9 mouse cellular contexts compared by ENCODE assay signal in genomic region chr3:139012352-139012751, GRCm38 (mm10).
DNase-seq lines count a peak whose midpoint lies in the region; ATAC-seq and TF ChIP-seq lines count a peak whose summit lies in the region.
"Had no signal": no experiment of that assay in that cellular context is flagged by ENCODE, and none has a peak within 500 bp of the region (broad histone marks: within the 10 kb centered on the region; RNA-seq: fewer than 3 reads in every experiment).

No protein-coding gene starts in this region.

- peak; percentile 23 for TF ChIP-seq CTCF in left cerebral cortex, adult 2 months (IDR thresholded peaks at IDR 0.05)

- no peaks in the 10 kb centered on the region for H3K9me3 ChIP-seq in heart, embryonic 10.5 days
- no peaks in the 10 kb centered on the region for H3K9me3 ChIP-seq in midbrain, embryonic 15.5 days

- 88% methylated on average over 9 of the region's 9 CpGs for WGBS in heart, embryonic 10.5 days
- WGBS in midbrain, embryonic 15.5 days, result 84% methylated on average over 9 of the region's 9 CpGs

- H3K4me2 ChIP-seq in midbrain, embryonic 15.5 days, result no peak overlapping the region

- peaks cover 11% of the 10 kb centered on the region for H3K36me3 ChIP-seq in heart, embryonic 10.5 days
- 0 out of 2 replicates have a peak, but pooled peaks cover 4% of the 10 kb centered on the region for H3K36me3 ChIP-seq in midbrain, embryonic 15.5 days (replicated peaks)

- H3K9ac ChIP-seq in midbrain, embryonic 15.5 days, result no peak overlapping the region

- ATAC-seq in midbrain, embryonic 15.5 days (replicated peaks), result no peak

- intact Hi-C loops in left cerebral cortex, adult 2 months (cut with DNase I), result loop anchor here (5.0 kb wide), 1 partner anchor 60 kb away; no protein-coding TSS in a partner anchor

- no peaks in the 10 kb centered on the region for H3K27me3 ChIP-seq in heart, embryonic 10.5 days (ENCODE audit: insufficient read depth, poor library complexity, severe bottlenecking)
- H3K27me3 ChIP-seq in midbrain, embryonic 15.5 days (replicated peaks), result no peaks in the 10 kb centered on the region

- DNase-seq in heart, adult 9 months (ENCODE audit: low spot score in 2 of 2), result peak; percentile 4 to 17
- DNase-seq in heart, embryonic 10.5 days (ENCODE audit: low spot score), result no peak
- peak; percentile 20 for DNase-seq in thymus, postnatal 14 days
- no peak for DNase-seq in thymus, postnatal 0 days (ENCODE audit: low spot score)
- peak; percentile 38 to 40 for DNase-seq in left cerebral cortex, adult 2 months (ENCODE audit: extremely low spot score in 1 of 2, low spot score in 2 of 2)
- no peak for DNase-seq in ovary, postnatal 36 days (ENCODE audit: low spot score)
- DNase-seq in T-cell, adult 2 months (ENCODE audit: low spot score), result no peak
- DNase-seq: kidney, adult 11 months had no signal

- no peak overlapping the region for H3K27ac ChIP-seq in heart, embryonic 10.5 days
- peak overlapping the region; percentile 53 for H3K27ac ChIP-seq in left cerebral cortex, adult 2 months
- H3K27ac ChIP-seq in midbrain, embryonic 15.5 days, result no peak overlapping the region

- H3K4me1 ChIP-seq in heart, embryonic 10.5 days, result no peaks in the 10 kb centered on the region
- no peaks in the 10 kb centered on the region for H3K4me1 ChIP-seq in midbrain, embryonic 15.5 days

- no peak overlapping the region for H3K4me3 ChIP-seq in heart, embryonic 10.5 days
- no peak overlapping the region for H3K4me3 ChIP-seq in left cerebral cortex, adult 2 months
- no peak overlapping the region for H3K4me3 ChIP-seq in midbrain, embryonic 15.5 days

Comparison
In these comparisons a context has a peak if more than half of its experiments do, and no peak if none do; other contexts are left out.
1. DNase-seq: peak in heart, adult 9 months (2 of 2), thymus, postnatal 14 days (single experiment) and left cerebral cortex, adult 2 months (2 of 2); none in heart, embryonic 10.5 days (single experiment), thymus, postnatal 0 days (single experiment), ovary, postnatal 36 days (single experiment) and T-cell, adult 2 months (single experiment).